Mouse (Mus musculus): Measurements from ENCODE around the gene Cdcp2. TPM values are rescaled to one million over a fixed set of nuclear protein-coding genes. Genes with fewer than 3 reads are reported as not detected.

Gene Cdcp2
- total and polyA plus RNA-seq, 3 experiments, result not detected

DNA sequence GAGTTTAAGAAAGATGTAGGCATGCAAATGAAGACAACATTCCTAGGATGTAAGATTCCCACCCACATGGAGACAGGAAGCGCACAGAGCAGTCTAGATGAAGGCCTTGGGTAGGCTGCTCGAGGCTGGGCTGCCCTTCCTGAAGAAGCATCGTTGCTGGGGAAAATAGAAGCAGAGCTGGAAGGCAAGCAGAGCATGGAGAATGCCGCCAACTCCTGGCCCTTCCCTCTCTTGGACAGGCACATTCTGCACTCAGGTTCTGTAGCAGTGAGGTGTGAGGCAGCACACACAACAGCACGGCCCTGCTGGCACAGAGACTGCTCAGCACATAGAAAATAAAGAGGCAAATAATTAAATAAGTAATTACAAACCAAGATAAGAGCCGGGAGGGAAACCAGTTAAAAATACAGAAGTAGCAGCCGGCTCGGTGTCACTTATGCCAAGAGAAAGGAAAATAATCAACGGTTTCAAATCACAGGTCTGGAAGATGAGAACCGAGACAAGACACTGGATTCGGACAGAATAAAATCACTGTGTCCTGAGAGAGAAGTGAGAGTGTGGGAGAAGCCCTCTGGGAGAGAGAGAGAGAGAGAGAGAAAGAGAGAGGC lies 62.6 kb downstream of the Cdcp2 start (continued):
- no peak for TF ChIP-seq POLR2AphosphoS2 (IDR thresholded peaks at IDR 0.05; ENCODE audit: low read length)
- TF ChIP-seq TBP (IDR thresholded peaks at IDR 0.05; ENCODE audit: low read depth, low read length), result no peak

GRCm38 (mm10) chr4:107160181-107160580 lies 63.5 kb downstream of the Cdcp2 start:
- H3K36me3 ChIP-seq (ENCODE audit: control insufficient read depth in 1 of 2, insufficient read depth in 2 of 2, low read length in 2 of 2), result 0 out of 4 replicates have a peak, but pooled peaks cover 0 to 6% of the 10 kb centered on the region in 2 experiments
- H3K4me1 ChIP-seq (ENCODE audit: control insufficient read depth in 1 of 2, insufficient read depth in 2 of 2, low read length in 2 of 2), result peaks cover 6 to 11% of the 10 kb centered on the region in 2 experiments
- no peaks in the 10 kb centered on the region for H3K27me3 ChIP-seq (ENCODE audit: control insufficient read depth in 1 of 2, insufficient read depth in 2 of 2, low read length in 2 of 2)
- H3K27ac ChIP-seq (ENCODE audit: control insufficient read depth, low read depth, low read length), result no peak overlapping the region
- no peak for DNase-seq (ENCODE audit: low read depth, low spot score)
- H3K79me2 ChIP-seq (ENCODE audit: control insufficient read depth, insufficient read depth, low read length, poor library complexity), result no peaks in the 10 kb centered on the region
- no peak for TF ChIP-seq MAFK (IDR thresholded peaks at IDR 0.05; ENCODE audit: borderline replicate concordance, low read depth, low read length)
- no peak for TF ChIP-seq POLR2AphosphoS2 (IDR thresholded peaks at IDR 0.05; ENCODE audit: low read length)
- TF ChIP-seq MYC (IDR thresholded peaks at IDR 0.05; ENCODE audit: low read depth, low read length), result no peak
- TF ChIP-seq USF1 (IDR thresholded peaks at IDR 0.05; ENCODE audit: low read depth, low read length), result no peak
- TF ChIP-seq MEF2A (IDR thresholded peaks at IDR 0.05; ENCODE audit: extremely low read depth, insufficient replicate concordance, low read depth, low read length, poor library complexity, severe bottlenecking), result no peak
- no peak for TF ChIP-seq USF2 (IDR thresholded peaks at IDR 0.05; ENCODE audit: borderline replicate concordance in 1 of 2, insufficient read depth in 1 of 2, low read depth in 1 of 2, low read length in 2 of 2)
- TF ChIP-seq ELF1 (IDR thresholded peaks at IDR 0.05; ENCODE audit: low read depth, low read length), result no peak
- no peak for TF ChIP-seq ZC3H11A (IDR thresholded peaks at IDR 0.05; ENCODE audit: low read depth, low read length)
- no peak for TF ChIP-seq CHD1 (IDR thresholded peaks at IDR 0.05; ENCODE audit: low read depth, low read length)
- TF ChIP-seq RCOR1 (IDR thresholded peaks at IDR 0.05; ENCODE audit: low read depth, low read length), result no peak
- no peak for TF ChIP-seq GABPA (IDR thresholded peaks at IDR 0.05; ENCODE audit: low read depth, low read length)
- TF ChIP-seq RAD21 (IDR thresholded peaks at IDR 0.05; ENCODE audit: low read depth, low read length), result no peak
- no peak for TF ChIP-seq JUND (IDR thresholded peaks at IDR 0.05; ENCODE audit: low read depth, low read length)
- TF ChIP-seq ZMIZ1 (IDR thresholded peaks at IDR 0.05; ENCODE audit: low read depth, low read length), result no peak
- no peak for TF ChIP-seq KAT2A (conservative IDR thresholded peaks at IDR 0.05; ENCODE audit: low read depth, low read length)
- TF ChIP-seq UBTF (IDR thresholded peaks at IDR 0.05; ENCODE audit: borderline replicate concordance, insufficient read depth, low read depth, low read length), result no peak
- no peak for TF ChIP-seq POLR2A (IDR thresholded peaks at IDR 0.05; ENCODE audit: control insufficient read depth in 1 of 2, insufficient read depth in 1 of 2, low read depth in 1 of 2, low read length in 2 of 2, poor library complexity in 1 of 2)
- TF ChIP-seq HCFC1 (IDR thresholded peaks at IDR 0.05; ENCODE audit: low read depth, low read length), result no peak
- no peaks in the 10 kb centered on the region for H3K9me3 ChIP-seq (replicated peaks; ENCODE audit: insufficient read depth, low read length)
- no peak overlapping the region for H3K4me3 ChIP-seq (ENCODE audit: control insufficient read depth in 1 of 2, insufficient read depth in 1 of 2, low read depth in 2 of 2, low read length in 2 of 2)
- H3K9ac ChIP-seq (ENCODE audit: control insufficient read depth, low read depth, low read length, poor library complexity, severe bottlenecking), result no peak overlapping the region

Other genes starting within 250 kb of the Cdcp2 start
- gene Ssbp3, start 186.2 kb upstream of the Cdcp2 start, total RNA-seq (2012; rRNA removed), result 28.3 and 30.5 TPM in 2 replicates
- gene Ssbp3, start 186.2 kb upstream of the Cdcp2 start, polyA plus RNA-seq (2012; ENCODE audit: insufficient read depth in 1 of 2, insufficient read length in 2 of 2, low read depth in 1 of 2, low replicate concordance in 2 of 2, missing spikeins in 1 of 2), result 100 to 1,000 TPM; 116 to 242 TPM
- 69.6 and 73.1 TPM in 2 replicates for gene Mrpl37, start 30.0 kb upstream of the Cdcp2 start, total RNA-seq (2012; rRNA removed)
- 100 to 1,000 TPM; 153 to 423 TPM for gene Mrpl37, start 30.0 kb upstream of the Cdcp2 start, polyA plus RNA-seq (2012; ENCODE audit: insufficient read depth in 1 of 2, insufficient read length in 2 of 2, low read depth in 1 of 2, low replicate concordance in 2 of 2, missing spikeins in 1 of 2)
- gene Cyb5rl, start 29.9 kb upstream of the Cdcp2 start, total RNA-seq (2012; rRNA removed), result 5.6 and 8.5 TPM in 2 replicates
- 1 to 10 TPM in 1 of 2 experiments, not detected in 1; 9.3 TPM for gene Cyb5rl, start 29.9 kb upstream of the Cdcp2 start, polyA plus RNA-seq (2012; ENCODE audit: insufficient read depth in 1 of 2, insufficient read length in 2 of 2, low read depth in 1 of 2, low replicate concordance in 2 of 2, missing spikeins in 1 of 2)
- gene Tmem59, start 81.5 kb downstream of the Cdcp2 start, total RNA-seq (2012; rRNA removed), result 51.9 and 55.8 TPM in 2 replicates
- 10 to 100 TPM in 1 of 2 experiments, not detected in 1; 78.9 TPM for gene Tmem59, start 81.5 kb downstream of the Cdcp2 start, polyA plus RNA-seq (2012; ENCODE audit: insufficient read depth in 1 of 2, insufficient read length in 2 of 2, low read depth in 1 of 2, low replicate concordance in 2 of 2, missing spikeins in 1 of 2)
- 1.5 and 1.9 TPM in 2 replicates for gene Tceanc2, start 82.2 kb downstream of the Cdcp2 start, total RNA-seq (2012; rRNA removed)
- gene Tceanc2, start 82.2 kb downstream of the Cdcp2 start, polyA plus RNA-seq (2012; ENCODE audit: insufficient read depth in 1 of 2, insufficient read length in 2 of 2, low read depth in 1 of 2, low replicate concordance in 2 of 2, missing spikeins in 1 of 2), result 1 to 10 TPM in 1 of 2 experiments, not detected in 1; 9.4 TPM
- gene Ldlrad1, start 112.3 kb downstream of the Cdcp2 start, total RNA-seq (2012; rRNA removed), result 0.15 TPM in 1 of 2 replicates, not detected in the other
- gene Ldlrad1, start 112.3 kb downstream of the Cdcp2 start, polyA plus RNA-seq (2012; ENCODE audit: insufficient read depth in 1 of 2, insufficient read length in 2 of 2, low read depth in 1 of 2, low replicate concordance in 2 of 2, missing spikeins in 1 of 2), result not detected
- 8.6 and 9.3 TPM in 2 replicates for gene Lrrc42, start 156.6 kb downstream of the Cdcp2 start, total RNA-seq (2012; rRNA removed)
- gene Lrrc42, start 156.6 kb downstream of the Cdcp2 start, polyA plus RNA-seq (2012; ENCODE audit: insufficient read depth in 1 of 2, insufficient read length in 2 of 2, low read depth in 1 of 2, low replicate concordance in 2 of 2, missing spikeins in 1 of 2), result 10 to 100 TPM in 1 of 2 experiments, not detected in 1; 48.9 TPM
- gene Hspb11, start 156.7 kb downstream of the Cdcp2 start, total RNA-seq (2012; rRNA removed), result 11.2 and 12.4 TPM in 2 replicates
- gene Hspb11, start 156.7 kb downstream of the Cdcp2 start, polyA plus RNA-seq (2012; ENCODE audit: insufficient read depth in 1 of 2, insufficient read length in 2 of 2, low read depth in 1 of 2, low replicate concordance in 2 of 2, missing spikeins in 1 of 2), result 10 to 100 TPM in 1 of 2 experiments, not detected in 1; 16.8 TPM
- gene Dio1, start 210.3 kb downstream of the Cdcp2 start, total RNA-seq (2012; rRNA removed), result not detected in 2 replicates
- gene Dio1, start 210.3 kb downstream of the Cdcp2 start, polyA plus RNA-seq (2012; ENCODE audit: insufficient read depth in 1 of 2, insufficient read length in 2 of 2, low read depth in 1 of 2, low replicate concordance in 2 of 2, missing spikeins in 1 of 2), result under 1 TPM in 1 of 2 experiments, not detected in 1; 0.13 TPM
- 37.5 and 40.6 TPM in 2 replicates for gene Yipf1, start 217.5 kb downstream of the Cdcp2 start, total RNA-seq (2012; rRNA removed)
- 100 to 1,000 TPM in 1 of 2 experiments, 10 to 100 TPM in 1; 43.5 to 549 TPM for gene Yipf1, start 217.5 kb downstream of the Cdcp2 start, polyA plus RNA-seq (2012; ENCODE audit: insufficient read depth in 1 of 2, insufficient read length in 2 of 2, low read depth in 1 of 2, low replicate concordance in 2 of 2, missing spikeins in 1 of 2)